Mouse (Mus musculus) megakaryocyte, embryonic 14.5 days (primary cell): ENCODE results near the gene Tmprss15.

Source experiments
- FLI1 ChIP-seq: IDR thresholded peaks from 2 replicates; pipeline ENCODE4 v1.6.1; 2012; ENCODE audit warnings: low read length, inconsistent platforms, mixed read lengths
- GATA1 ChIP-seq: IDR thresholded peaks from 3 replicates; pipeline ENCODE4 v1.6.1; 2012; ENCODE audit warnings: mixed read lengths, low read length, inconsistent platforms, borderline replicate concordance

GRCm38 (mm10) chr16:79100325-79100724 lies 9.4 kb upstream of the Tmprss15 start:
- TF ChIP-seq GATA1 (no peak), FLI1 (no peak)
